Mouse (Mus musculus) forebrain, embryonic 12.5 days (tissue): ENCODE results near the gene Efnb3. TPM values are rescaled to one million over a fixed set of nuclear protein-coding genes. Genes with fewer than 3 reads are reported as not detected.

Experiments
- ATAC-seq: fragments of 200-750 bp; cut with Nextera tagmentation; 2 replicates; pipeline ENCODE4 v1.8.0; 2017; ENCODE audit warnings: moderate TSS enrichment; ENCODE audit not compliant: low FRiP score
- H3K27ac ChIP-seq: fragments of 300-500 bp; sonication (generic); 2 replicates; pipeline ENCODE4 v1.5.1; 2016; ENCODE audit warnings: mild to moderate bottlenecking
- H3K27me3 ChIP-seq: fragments of 300-500 bp; sonication (generic); 2 replicates; pipeline ENCODE4 v1.6.1; 2016; ENCODE audit warnings: mild to moderate bottlenecking
- H3K36me3 ChIP-seq: fragments of 300-500 bp; sonication (generic); replicated peaks from 2 replicates; pipeline ENCODE4 v1.6.1; 2016; ENCODE audit warnings: mild to moderate bottlenecking
- H3K4me1 ChIP-seq: fragments of 300-500 bp; sonication (generic); 2 replicates; pipeline ENCODE4 v1.6.1; 2016
- H3K4me2 ChIP-seq: fragments of 300-500 bp; sonication (generic); 2 replicates; pipeline ENCODE4 v1.6.1; 2016; ENCODE audit warnings: mild to moderate bottlenecking, moderate library complexity
- H3K4me3 ChIP-seq: fragments of 300-500 bp; sonication (generic); replicated peaks from 2 replicates; pipeline ENCODE4 v1.5.1; 2016; ENCODE audit warnings: mild to moderate bottlenecking
- H3K9ac ChIP-seq: fragments of 300-500 bp; sonication (generic); 2 replicates; pipeline ENCODE4 v1.6.1; 2016; ENCODE audit warnings: mild to moderate bottlenecking
- H3K9me3 ChIP-seq: fragments of 300-500 bp; sonication (generic); 2 replicates; pipeline ENCODE4 v1.6.1; 2016
- WGBS: fragments of 180-500 bp; shearing (Covaris S2); methylation state at CpG from one replicate; pipeline ENCODE4 v1.1.7; 2016; 5-methylcytosine and 5-hydroxymethylcytosine counted together
- polyA plus RNA-seq: library from polyadenylated mRNA; unstranded; fragments of >200 nt; fragmentation: Nextera tagmentation; extraction: Ambion mirVana; gene quantifications from 2 replicates; pipeline ENCODE4 v1.2.1, GENCODE M21; 2016

Gene Efnb3
- 63.7 and 72.7 TPM in 2 replicates for polyA plus RNA-seq

GRCm38 (mm10) chr11:69559851-69560765 is at the start of gene Efnb3:
Gene Efnb3, minus strand, starts transcription at chr11:69560205.
- peak; percentile 52 for ATAC-seq
- Histone ChIP-seq H3K9me3 (no peaks in the 10 kb centered on the region), H3K4me1 (peaks cover 72% of the 10 kb centered on the region), H3K9ac (peak within 1 kb of the TSS; percentile 96), H3K36me3 (peaks cover 45% of the 10 kb centered on the region), H3K4me2 (peak within 1 kb of the TSS; percentile 97), H3K27me3 (0 out of 2 replicates have a peak, but pooled peaks cover 12% of the 10 kb centered on the region), H3K4me3 (peak within 1 kb of the TSS; percentile 78), H3K27ac (peak within 1 kb of the TSS; percentile 90)
- WGBS = 2% methylated on average over 58 of the region's 59 CpGs

GRCm38 (mm10) chr11:69609416-69609815 is 49.4 kb upstream of the Efnb3 start:
- Histone ChIP-seq H3K27ac (no peak overlapping the region), H3K27me3 (peaks cover 3% of the 10 kb centered on the region), H3K4me2 (no peak overlapping the region), H3K36me3 (no peaks in the 10 kb centered on the region), H3K9me3 (no peaks in the 10 kb centered on the region), H3K4me3 (no peak overlapping the region), H3K4me1 (peaks cover 19% of the 10 kb centered on the region), H3K9ac (no peak overlapping the region)
- ATAC-seq = no peak
- 66% methylated on average over 7 of the region's 7 CpGs for WGBS

- H3K4me3 ChIP-seq = no peak overlapping the region
- peaks cover 21% of the 10 kb centered on the region for H3K4me1 ChIP-seq
- H3K27me3 ChIP-seq = peaks cover 10% of the 10 kb centered on the region
- H3K4me2 ChIP-seq = no peak overlapping the region
- no peak overlapping the region for H3K27ac ChIP-seq
- no peak for ATAC-seq
- no peak overlapping the region for H3K9ac ChIP-seq
- WGBS = 87% methylated on average over 3 of the region's 3 CpGs
- H3K36me3 ChIP-seq = no peaks in the 10 kb centered on the region
- H3K9me3 ChIP-seq = no peaks in the 10 kb centered on the region
Observed at GRCm38 (mm10) chr11:69608525-69608924, 48.5 kb upstream of the Efnb3 start.

GRCm38 (mm10) chr11:69606832-69607231 is 46.8 kb upstream of the Efnb3 start:
- Histone ChIP-seq H3K27ac (no peak overlapping the region), H3K36me3 (no peaks in the 10 kb centered on the region), H3K4me1 (peaks cover 20% of the 10 kb centered on the region), H3K4me2 (no peak overlapping the region), H3K4me3 (no peak overlapping the region), H3K9ac (no peak overlapping the region), H3K9me3 (no peaks in the 10 kb centered on the region), H3K27me3 (peaks cover 17% of the 10 kb centered on the region)
- ATAC-seq = no peak
- 84% methylated on average over 2 of the region's 2 CpGs for WGBS

GRCm38 (mm10) chr11:69606491-69606795 is 46.4 kb upstream of the Efnb3 start:
- peaks cover 20% of the 10 kb centered on the region for H3K4me1 ChIP-seq
- H3K27ac ChIP-seq = no peak overlapping the region
- WGBS = 55% methylated on average over 2 of the region's 2 CpGs
- no peaks in the 10 kb centered on the region for H3K36me3 ChIP-seq
- ATAC-seq = no peak
- peak overlapping the region; percentile 60 for H3K4me3 ChIP-seq
- H3K9ac ChIP-seq = no peak overlapping the region
- no peaks in the 10 kb centered on the region for H3K9me3 ChIP-seq
- peak overlapping the region; percentile 97 for H3K4me2 ChIP-seq
- peaks cover 17% of the 10 kb centered on the region for H3K27me3 ChIP-seq

- Histone ChIP-seq H3K4me1 (peaks cover 22% of the 10 kb centered on the region), H3K27me3 (peaks cover 20% of the 10 kb centered on the region), H3K4me2 (peak within 1 kb of the TSS; percentile 97), H3K9ac (peak within 1 kb of the TSS; percentile 75), H3K9me3 (no peaks in the 10 kb centered on the region), H3K27ac (peak within 1 kb of the TSS; percentile 50), H3K4me3 (peak within 1 kb of the TSS; percentile 60), H3K36me3 (no peaks in the 10 kb centered on the region)
- WGBS = 2% methylated on average over 32 of the region's 32 CpGs
- peak; percentile 92 for ATAC-seq
Observed at GRCm38 (mm10) chr11:69605726-69606490, 45.9 kb upstream of the Efnb3 start, which contains the start of gene Atp1b2. Gene Atp1b2, minus strand, starts transcription at chr11:69605942.

GRCm38 (mm10) chr11:69604795-69605664 is 45.0 kb upstream of the Efnb3 start:
- Histone ChIP-seq H3K4me3 (peak overlapping the region; percentile 60), H3K27ac (no peak overlapping the region; the same call in 1 of the 2 replicates), H3K27me3 (peaks cover 20% of the 10 kb centered on the region), H3K4me1 (peaks cover 31% of the 10 kb centered on the region), H3K36me3 (no peaks in the 10 kb centered on the region), H3K4me2 (peak overlapping the region; percentile 97), H3K9me3 (no peaks in the 10 kb centered on the region), H3K9ac (peak overlapping the region; percentile 75)
- peak; percentile 62 for ATAC-seq
- under 1% methylated on average over 73 of the region's 73 CpGs for WGBS

- Histone ChIP-seq H3K4me2 (peak overlapping the region; percentile 97), H3K27me3 (peaks cover 20% of the 10 kb centered on the region), H3K9ac (peak overlapping the region; percentile 75), H3K27ac (no peak overlapping the region), H3K4me3 (peak overlapping the region; percentile 60), H3K36me3 (no peaks in the 10 kb centered on the region), H3K9me3 (no peaks in the 10 kb centered on the region), H3K4me1 (peaks cover 36% of the 10 kb centered on the region)
- no peak for ATAC-seq
- WGBS = 64% methylated on average over 3 of the region's 3 CpGs
Observed at GRCm38 (mm10) chr11:69604347-69604746, 44.3 kb upstream of the Efnb3 start.

- no peak for ATAC-seq
- peaks cover 36% of the 10 kb centered on the region for H3K4me1 ChIP-seq
- H3K9ac ChIP-seq = no peak overlapping the region
- H3K9me3 ChIP-seq = no peaks in the 10 kb centered on the region
- H3K27me3 ChIP-seq = peaks cover 20% of the 10 kb centered on the region
- 0 out of 2 replicates have a peak overlapping the region, but pooled peaks have one; percentile 97 for H3K4me2 ChIP-seq
- H3K4me3 ChIP-seq = no peak overlapping the region
- no peaks in the 10 kb centered on the region for H3K36me3 ChIP-seq
- WGBS = 85% methylated on average over 8 of the region's 8 CpGs
- no peak overlapping the region for H3K27ac ChIP-seq
Observed at GRCm38 (mm10) chr11:69603516-69603915, 43.5 kb upstream of the Efnb3 start.

GRCm38 (mm10) chr11:69601768-69602167 is 41.8 kb upstream of the Efnb3 start:
- Histone ChIP-seq H3K4me1 (peaks cover 36% of the 10 kb centered on the region), H3K4me2 (no peak overlapping the region), H3K27ac (no peak overlapping the region), H3K27me3 (peaks cover 20% of the 10 kb centered on the region), H3K36me3 (no peaks in the 10 kb centered on the region), H3K9me3 (no peaks in the 10 kb centered on the region), H3K4me3 (no peak overlapping the region), H3K9ac (no peak overlapping the region)
- WGBS = 92% methylated on average over 3 of the region's 3 CpGs
- no peak for ATAC-seq

- Histone ChIP-seq H3K27ac (peak overlapping the region; percentile 73), H3K9ac (peak overlapping the region; percentile 29; the same call in 1 of the 2 replicates), H3K27me3 (peaks cover 20% of the 10 kb centered on the region), H3K36me3 (no peaks in the 10 kb centered on the region; the same call in 1 of the 2 replicates), H3K4me2 (peak overlapping the region; percentile 19), H3K9me3 (no peaks in the 10 kb centered on the region), H3K4me3 (no peak overlapping the region), H3K4me1 (peaks cover 29% of the 10 kb centered on the region)
- no peak for ATAC-seq
- 9% methylated on average over 6 of the region's 6 CpGs for WGBS
Observed at GRCm38 (mm10) chr11:69600098-69600497, 40.1 kb upstream of the Efnb3 start.
